Mouse (Mus musculus) heart, embryonic 10.5 days (tissue): ENCODE data around the gene 4930572O03Rik. TPM values are rescaled to one million over a fixed set of nuclear protein-coding genes. Genes with fewer than 3 reads are reported as not detected.
"Not testable (repeated sequence)": the region's sequence is repeated elsewhere in the genome, so short reads cannot be mapped to it uniquely, and the experiment has no call there.

Experiments
- DNase-seq: peaks from one replicate; pipeline ENCODE4 v3.0.0-alpha.2; 2017; ENCODE audit warnings: low spot score
- H3K27ac ChIP-seq: fragments of 300-500 bp; sonication (generic); 2 replicates; pipeline ENCODE4 v1.5.1; 2016; ENCODE audit warnings: mild to moderate bottlenecking
- H3K27me3 ChIP-seq: fragments of 300-500 bp; sonication (generic); 2 replicates; pipeline ENCODE4 v1.6.1; 2016; ENCODE audit warnings: mild to moderate bottlenecking; ENCODE audit not compliant: poor library complexity, insufficient read depth, severe bottlenecking
- H3K36me3 ChIP-seq: fragments of 300-500 bp; sonication (generic); 2 replicates; pipeline ENCODE4 v1.6.1; 2016; ENCODE audit warnings: mild to moderate bottlenecking, moderate library complexity
- H3K4me1 ChIP-seq: fragments of 300-500 bp; sonication (generic); 2 replicates; pipeline ENCODE4 v1.6.1; 2016; ENCODE audit warnings: mild to moderate bottlenecking
- H3K4me3 ChIP-seq: fragments of 300-500 bp; sonication (generic); 2 replicates; pipeline ENCODE4 v1.5.1; 2016; ENCODE audit warnings: mild to moderate bottlenecking, moderate library complexity
- H3K9me3 ChIP-seq: fragments of 300-500 bp; sonication (generic); 2 replicates; pipeline ENCODE4 v1.6.1; 2016; ENCODE audit warnings: mild to moderate bottlenecking, moderate library complexity
- WGBS: fragments of 180-500 bp; shearing (Covaris S2); methylation state at CpG from one replicate; pipeline ENCODE4 v1.1.7; 2016; 5-methylcytosine and 5-hydroxymethylcytosine counted together
- polyA plus RNA-seq: library from polyadenylated mRNA; unstranded; fragments of >200 nt; fragmentation: Nextera tagmentation; extraction: Ambion mirVana; gene quantifications from 2 replicates; pipeline ENCODE4 v1.2.1, GENCODE M21; 2016

Gene 4930572O03Rik
- not detected in 2 replicates for polyA plus RNA-seq

- 58% methylated on average over 1 of the region's 1 CpGs for WGBS
- H3K4me3 ChIP-seq, H3K27me3 ChIP-seq, H3K9me3 ChIP-seq, H3K27ac ChIP-seq, H3K4me1 ChIP-seq, H3K36me3 ChIP-seq: not testable (repeated sequence)
- peak; percentile 55 for DNase-seq
Measured at GRCm38 (mm10) chr5:15656959-15657358, at the start of gene 4930572O03Rik. 4930572O03Rik (minus strand) TSS chr5:15657059.

GRCm38 (mm10) chr5:15702891-15703290 lies 46.0 kb upstream of the 4930572O03Rik start:
- H3K36me3 ChIP-seq, H3K27me3 ChIP-seq, H3K9me3 ChIP-seq, DNase-seq, H3K4me3 ChIP-seq, H3K4me1 ChIP-seq, H3K27ac ChIP-seq: not testable (repeated sequence)
- WGBS, result 21% methylated on average over 5 of the region's 5 CpGs

GRCm38 (mm10) chr5:15697719-15698118 lies 40.9 kb upstream of the 4930572O03Rik start:
- not testable (repeated sequence) for H3K27ac ChIP-seq, H3K4me1 ChIP-seq, DNase-seq, H3K36me3 ChIP-seq, H3K4me3 ChIP-seq, H3K9me3 ChIP-seq, H3K27me3 ChIP-seq
- 36% methylated on average over 2 of the region's 2 CpGs for WGBS

- not testable (repeated sequence) for H3K27me3 ChIP-seq, H3K4me3 ChIP-seq, DNase-seq, H3K27ac ChIP-seq, H3K36me3 ChIP-seq, H3K4me1 ChIP-seq
- peaks cover 13% of the 10 kb centered on the region for H3K9me3 ChIP-seq
- WGBS, result 72% methylated on average over 4 of the region's 4 CpGs
Measured at GRCm38 (mm10) chr5:15691849-15692248, 35.0 kb upstream of the 4930572O03Rik start.

GRCm38 (mm10) chr5:15690822-15691221 lies 34.0 kb upstream of the 4930572O03Rik start:
- not testable (repeated sequence) for H3K4me3 ChIP-seq, H3K27me3 ChIP-seq, H3K36me3 ChIP-seq, H3K27ac ChIP-seq, H3K4me1 ChIP-seq
- peaks cover 16% of the 10 kb centered on the region for H3K9me3 ChIP-seq
- DNase-seq, result peak; percentile 74
- 68% methylated on average over 4 of the region's 4 CpGs for WGBS

- not testable (repeated sequence) for H3K4me3 ChIP-seq
- WGBS, result 72% methylated on average over 6 of the region's 6 CpGs
Measured at GRCm38 (mm10) chr5:15689659-15690213, 32.9 kb upstream of the 4930572O03Rik start.

GRCm38 (mm10) chr5:15688874-15689658 lies 32.2 kb upstream of the 4930572O03Rik start:
- H3K27me3 ChIP-seq, H3K27ac ChIP-seq, DNase-seq, H3K36me3 ChIP-seq, H3K4me1 ChIP-seq, H3K4me3 ChIP-seq: not testable (repeated sequence)
- 65% methylated on average over 4 of the region's 4 CpGs for WGBS
- peaks cover 16% of the 10 kb centered on the region for H3K9me3 ChIP-seq

More at GRCm38 (mm10) chr5:15689659-15690213, 32.9 kb upstream of the 4930572O03Rik start:
- peaks cover 16% of the 10 kb centered on the region for H3K9me3 ChIP-seq
- H3K27ac ChIP-seq, DNase-seq, H3K36me3 ChIP-seq, H3K27me3 ChIP-seq, H3K4me1 ChIP-seq: not testable (repeated sequence)

- not testable (repeated sequence) for H3K36me3 ChIP-seq, H3K27ac ChIP-seq, DNase-seq, H3K27me3 ChIP-seq, H3K4me3 ChIP-seq, H3K4me1 ChIP-seq
- H3K9me3 ChIP-seq, result peaks cover 14% of the 10 kb centered on the region; the same call in 1 of the 2 replicates
- WGBS, result 78% methylated on average over 8 of the region's 10 CpGs
Measured at GRCm38 (mm10) chr5:15681301-15682035, 24.6 kb upstream of the 4930572O03Rik start.

GRCm38 (mm10) chr5:15679980-15680949 lies 23.4 kb upstream of the 4930572O03Rik start:
- DNase-seq, result peak; percentile 78
- H3K27me3 ChIP-seq, result not testable (repeated sequence)
- 63% methylated on average over 13 of the region's 13 CpGs for WGBS

GRCm38 (mm10) chr5:15678907-15679306 lies 22.0 kb upstream of the 4930572O03Rik start:
- H3K27ac ChIP-seq, H3K4me1 ChIP-seq, H3K4me3 ChIP-seq, H3K36me3 ChIP-seq, H3K27me3 ChIP-seq: not testable (repeated sequence)
- WGBS, result 61% methylated on average over 2 of the region's 2 CpGs
- H3K9me3 ChIP-seq, result peaks cover 14% of the 10 kb centered on the region; the same call in 1 of the 2 replicates
- peak; percentile 83 for DNase-seq

More at GRCm38 (mm10) chr5:15679980-15680949, 23.4 kb upstream of the 4930572O03Rik start:
- H3K36me3 ChIP-seq, H3K4me1 ChIP-seq, H3K4me3 ChIP-seq, H3K27ac ChIP-seq: not testable (repeated sequence)
- H3K9me3 ChIP-seq, result peaks cover 14% of the 10 kb centered on the region; the same call in 1 of the 2 replicates

- H3K4me3 ChIP-seq, H3K4me1 ChIP-seq, H3K27ac ChIP-seq, H3K27me3 ChIP-seq, DNase-seq, H3K36me3 ChIP-seq: not testable (repeated sequence)
- H3K9me3 ChIP-seq, result peaks cover 12% of the 10 kb centered on the region; the same call in 1 of the 2 replicates
- 79% methylated on average over 4 of the region's 4 CpGs for WGBS
Measured at GRCm38 (mm10) chr5:15677750-15678149, 20.9 kb upstream of the 4930572O03Rik start.
